Mouse (Mus musculus): Measurements from ENCODE around the gene Tmpo.

GRCm38 (mm10) chr10:91165850-91166249 is 15.3 kb downstream of the Tmpo start:
- TF ChIP-seq POLR2A (IDR thresholded peaks at IDR 0.05; ENCODE audit: insufficient read depth, low read length) (no peak), CTCF (IDR thresholded peaks at IDR 0.05; ENCODE audit: low read depth, low read length) (no peak)

Measured in ES-Bruce4 (cell line).